Mouse (Mus musculus): ENCODE measurements around the gene Zpld1. TPM values are rescaled to one million over a fixed set of nuclear protein-coding genes. Genes with fewer than 3 reads are reported as not detected.

The Zpld1 gene
- not detected in 2 replicates for polyA plus RNA-seq (2012; ENCODE audit: insufficient read depth, low replicate concordance)

GRCm38 (mm10) chr16:55297886-55298285 is at the start of gene Zpld1:
Gene Zpld1, minus strand, starts transcription at chr16:55297986.
- TF ChIP-seq FLI1 (IDR thresholded peaks at IDR 0.05; ENCODE audit: low read length) (no peak), GATA1 (IDR thresholded peaks at IDR 0.05; ENCODE audit: borderline replicate concordance, low read length) (no peak)
- Histone ChIP-seq H3K36me3 (replicated peaks; ENCODE audit: low read length) (no peaks in the 10 kb centered on the region), H3K27me3 (replicated peaks) (no peaks in the 10 kb centered on the region), H3K4me1 (no peaks in the 10 kb centered on the region), H3K9me3 (no peaks in the 10 kb centered on the region), H3K4me3 (replicated peaks) (no peak within 1 kb of the TSS)

GRCm38 (mm10) chr16:55345644-55346043 is 47.9 kb upstream of the Zpld1 start:
- TF ChIP-seq GATA1 (IDR thresholded peaks at IDR 0.05; ENCODE audit: borderline replicate concordance, low read length) (no peak), FLI1 (IDR thresholded peaks at IDR 0.05; ENCODE audit: low read length) (no peak)
- Histone ChIP-seq H3K36me3 (replicated peaks; ENCODE audit: low read length) (no peaks in the 10 kb centered on the region), H3K4me3 (replicated peaks) (no peak overlapping the region), H3K9me3 (no peaks in the 10 kb centered on the region), H3K4me1 (no peaks in the 10 kb centered on the region), H3K27me3 (replicated peaks) (no peaks in the 10 kb centered on the region)

DNA sequence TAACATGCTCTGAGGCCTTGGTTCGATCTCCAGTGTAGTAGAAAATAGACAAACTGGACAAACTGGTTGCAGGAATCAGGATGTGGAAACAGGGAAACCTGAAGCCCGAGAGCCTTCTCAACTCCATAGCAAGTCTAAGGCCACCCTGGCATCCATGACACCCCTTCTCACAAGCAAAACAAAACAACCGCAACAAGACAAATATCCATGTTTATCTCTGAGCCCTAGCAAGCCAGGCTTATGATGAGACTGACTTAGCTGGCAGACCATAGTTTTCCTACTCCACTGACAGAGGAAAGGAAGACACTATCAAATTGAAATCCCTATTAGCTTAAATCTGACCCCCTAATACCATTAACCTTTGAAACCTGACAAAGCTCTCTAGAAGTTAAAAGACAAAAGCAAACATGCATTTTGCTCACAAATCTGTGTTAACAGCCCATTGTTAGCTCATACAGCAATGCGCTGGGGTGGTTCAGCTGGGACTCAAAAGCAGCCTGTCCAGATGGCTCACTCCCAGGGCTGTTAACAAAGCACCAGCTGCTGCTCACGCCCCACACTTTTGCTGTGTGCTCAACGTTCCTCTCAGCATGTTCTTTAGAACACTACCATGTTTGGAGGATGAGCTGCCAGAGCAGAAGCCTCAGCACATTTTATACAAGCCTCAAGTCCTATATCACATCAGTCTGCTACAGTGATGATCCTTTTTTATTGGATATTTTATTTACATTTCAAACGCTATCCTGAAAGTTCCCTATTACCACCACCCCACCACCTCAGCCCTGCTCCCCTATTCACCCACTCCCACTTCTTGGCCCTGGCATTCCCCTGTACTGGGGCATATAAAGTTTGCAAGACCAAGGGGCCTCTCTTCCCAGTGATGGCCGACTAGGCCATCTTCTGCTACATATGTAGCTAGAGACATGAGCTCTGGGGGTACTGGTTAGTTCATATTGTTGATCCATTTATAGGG is 24.0 kb upstream of the Zpld1 start:
- Histone ChIP-seq H3K27me3 (replicated peaks) (no peaks in the 10 kb centered on the region), H3K4me3 (replicated peaks) (no peak overlapping the region), H3K4me1 (no peaks in the 10 kb centered on the region), H3K9me3 (no peaks in the 10 kb centered on the region), H3K36me3 (replicated peaks; ENCODE audit: low read length) (no peaks in the 10 kb centered on the region)
- no peak for TF ChIP-seq GATA1 (IDR thresholded peaks at IDR 0.05; ENCODE audit: borderline replicate concordance, low read length)
- no peak for TF ChIP-seq FLI1 (IDR thresholded peaks at IDR 0.05; ENCODE audit: low read length)

- Histone ChIP-seq H3K36me3 (replicated peaks; ENCODE audit: low read length) (no peaks in the 10 kb centered on the region), H3K27me3 (replicated peaks) (no peaks in the 10 kb centered on the region), H3K9me3 (no peaks in the 10 kb centered on the region), H3K4me3 (replicated peaks) (no peak overlapping the region), H3K4me1 (no peaks in the 10 kb centered on the region)
- TF ChIP-seq FLI1 (IDR thresholded peaks at IDR 0.05; ENCODE audit: low read length) (no peak), GATA1 (IDR thresholded peaks at IDR 0.05; ENCODE audit: borderline replicate concordance, low read length) (no peak)
Measured at GRCm38 (mm10) chr16:55316996-55317395, 19.2 kb upstream of the Zpld1 start.

DNA sequence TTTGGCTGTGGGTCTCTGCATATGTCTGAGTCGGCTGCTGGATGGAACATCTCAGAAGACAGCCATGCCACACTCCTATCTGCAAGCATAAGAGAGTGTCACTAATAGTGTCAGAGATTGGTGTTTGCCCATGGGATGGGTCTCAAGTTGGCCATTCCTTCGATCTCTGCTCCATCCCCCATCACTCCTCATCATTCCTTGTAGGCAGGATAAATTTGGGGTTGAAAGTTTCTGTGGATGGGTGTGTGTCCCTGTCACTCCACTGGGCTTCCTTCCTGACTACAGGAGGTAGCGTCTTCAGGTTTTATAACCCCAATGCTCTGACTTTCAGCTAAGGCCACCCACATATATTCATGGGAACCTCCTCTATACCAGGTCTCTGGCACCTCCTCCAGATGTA is 14.3 kb upstream of the Zpld1 start:
- no peaks in the 10 kb centered on the region for H3K4me1 ChIP-seq
- H3K27me3 ChIP-seq (replicated peaks) = no peaks in the 10 kb centered on the region
- H3K9me3 ChIP-seq = no peaks in the 10 kb centered on the region
- no peaks in the 10 kb centered on the region for H3K36me3 ChIP-seq (replicated peaks; ENCODE audit: low read length)
- TF ChIP-seq FLI1 (IDR thresholded peaks at IDR 0.05; ENCODE audit: low read length) = no peak
- TF ChIP-seq GATA1 (IDR thresholded peaks at IDR 0.05; ENCODE audit: borderline replicate concordance, low read length) = no peak
- H3K4me3 ChIP-seq (replicated peaks) = no peak overlapping the region

- Histone ChIP-seq H3K27me3 (replicated peaks) (no peaks in the 10 kb centered on the region), H3K4me3 (replicated peaks) (no peak overlapping the region), H3K4me1 (no peaks in the 10 kb centered on the region), H3K9me3 (no peaks in the 10 kb centered on the region), H3K36me3 (replicated peaks; ENCODE audit: low read length) (no peaks in the 10 kb centered on the region)
- TF ChIP-seq FLI1 (IDR thresholded peaks at IDR 0.05; ENCODE audit: low read length) (no peak), GATA1 (IDR thresholded peaks at IDR 0.05; ENCODE audit: borderline replicate concordance, low read length) (no peak)
Measured at GRCm38 (mm10) chr16:55282696-55283095, 15.1 kb downstream of the Zpld1 start.

GRCm38 (mm10) chr16:55277447-55277846 is 20.3 kb downstream of the Zpld1 start:
- H3K36me3 ChIP-seq (replicated peaks; ENCODE audit: low read length) = no peaks in the 10 kb centered on the region

GRCm38 (mm10) chr16:55265281-55265680 is 32.5 kb downstream of the Zpld1 start:
- Histone ChIP-seq H3K9me3 (no peaks in the 10 kb centered on the region), H3K4me3 (replicated peaks) (no peak overlapping the region), H3K4me1 (no peaks in the 10 kb centered on the region), H3K27me3 (replicated peaks) (no peaks in the 10 kb centered on the region), H3K36me3 (replicated peaks; ENCODE audit: low read length) (no peaks in the 10 kb centered on the region)
- TF ChIP-seq GATA1 (IDR thresholded peaks at IDR 0.05; ENCODE audit: borderline replicate concordance, low read length) = no peak
- TF ChIP-seq FLI1 (IDR thresholded peaks at IDR 0.05; ENCODE audit: low read length) = no peak

More at GRCm38 (mm10) chr16:55277447-55277846, 20.3 kb downstream of the Zpld1 start:
- no peaks in the 10 kb centered on the region for H3K4me1 ChIP-seq
- no peak for TF ChIP-seq FLI1 (IDR thresholded peaks at IDR 0.05; ENCODE audit: low read length)
- no peak for TF ChIP-seq GATA1 (IDR thresholded peaks at IDR 0.05; ENCODE audit: borderline replicate concordance, low read length)
- H3K9me3 ChIP-seq = peaks cover 10% of the 10 kb centered on the region
- H3K27me3 ChIP-seq (replicated peaks) = no peaks in the 10 kb centered on the region
- no peak overlapping the region for H3K4me3 ChIP-seq (replicated peaks)

DNA sequence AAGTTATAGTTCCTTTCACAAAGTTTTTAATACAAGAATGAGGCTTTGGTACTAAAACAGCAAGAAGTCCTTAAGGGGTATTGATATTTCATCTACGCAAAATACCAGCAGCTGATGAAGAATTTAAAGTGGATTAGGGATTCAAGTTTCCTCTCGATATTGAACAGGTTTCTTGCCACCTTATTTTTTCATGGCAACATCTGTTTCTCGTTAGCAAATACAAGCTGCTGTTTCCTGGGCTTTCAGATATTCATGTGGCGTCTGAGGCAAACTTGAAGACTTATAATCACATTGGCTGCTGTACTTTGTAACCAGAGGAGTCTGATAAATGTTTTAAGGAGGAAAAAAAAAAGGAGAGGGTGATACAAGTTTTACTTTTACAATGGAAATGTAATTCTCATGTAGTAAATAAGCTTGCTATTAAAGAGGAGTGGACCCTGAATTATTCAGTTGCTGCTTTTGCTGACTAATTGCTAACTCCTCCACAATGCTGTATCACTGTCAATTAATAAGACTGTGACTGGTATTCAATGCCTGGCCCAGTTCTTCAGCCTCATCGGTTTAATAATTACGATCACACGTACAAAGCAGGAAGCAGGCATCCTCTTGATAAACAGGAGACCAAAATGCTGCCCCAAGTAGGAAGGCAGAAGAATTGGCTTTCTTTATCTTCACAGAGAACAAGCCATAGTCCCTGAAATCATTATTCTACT is 36.8 kb downstream of the Zpld1 start:
- Histone ChIP-seq H3K27me3 (replicated peaks) (no peaks in the 10 kb centered on the region), H3K4me1 (no peaks in the 10 kb centered on the region), H3K4me3 (replicated peaks) (no peak overlapping the region), H3K36me3 (replicated peaks; ENCODE audit: low read length) (no peaks in the 10 kb centered on the region), H3K9me3 (no peaks in the 10 kb centered on the region)
- TF ChIP-seq GATA1 (IDR thresholded peaks at IDR 0.05; ENCODE audit: borderline replicate concordance, low read length) = no peak
- TF ChIP-seq FLI1 (IDR thresholded peaks at IDR 0.05; ENCODE audit: low read length) = no peak

DNA sequence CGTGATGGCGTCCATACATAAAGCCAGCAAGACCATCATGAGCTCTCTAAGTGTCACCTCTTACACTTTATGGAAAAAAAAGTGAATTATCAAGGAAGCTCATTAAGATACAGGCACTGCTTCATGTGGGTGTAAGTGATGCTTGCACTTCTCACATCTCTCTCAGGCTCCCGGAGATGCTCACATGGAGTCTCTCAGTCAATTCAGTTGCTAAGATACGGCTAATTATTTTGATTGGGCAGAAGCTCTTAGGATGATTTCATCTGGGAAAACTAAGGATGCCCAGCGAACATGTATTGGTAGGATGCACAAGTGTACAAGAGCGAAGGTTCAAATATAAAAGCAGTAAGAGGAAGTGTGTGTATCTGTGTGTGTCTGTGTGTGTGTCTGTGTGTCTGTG is 38.1 kb downstream of the Zpld1 start:
- Histone ChIP-seq H3K4me1 (no peaks in the 10 kb centered on the region), H3K4me3 (replicated peaks) (no peak overlapping the region), H3K27me3 (replicated peaks) (no peaks in the 10 kb centered on the region), H3K9me3 (no peaks in the 10 kb centered on the region), H3K36me3 (replicated peaks; ENCODE audit: low read length) (no peaks in the 10 kb centered on the region)
- TF ChIP-seq FLI1 (IDR thresholded peaks at IDR 0.05; ENCODE audit: low read length) = no peak
- no peak for TF ChIP-seq GATA1 (IDR thresholded peaks at IDR 0.05; ENCODE audit: borderline replicate concordance, low read length)
